34 mouse cellular contexts compared by ENCODE assay signal in genomic region chr10:44170145-44170544, GRCm38 (mm10).
"Had no signal": no experiment of that assay in that cellular context is flagged by ENCODE, and none has a peak within 500 bp of the region (broad histone marks: within the 10 kb centered on the region; RNA-seq: fewer than 3 reads in every experiment).

No protein-coding gene starts in this region.

- DNase-seq: heart, postnatal 10 days; heart, postnatal 14 days; heart, postnatal 36 days; heart, postnatal 4 days; kidney, adult 11 months; kidney, adult 18-20 months; kidney, adult 2 months; kidney, adult 8-10 months; kidney, adult 9 months; kidney, postnatal 10 days; kidney, postnatal 14 days; kidney, postnatal 25 days; kidney, postnatal 36 days; kidney, postnatal 4 days; layer of hippocampus, adult 9-11 months; layer of hippocampus, postnatal 36 days had no signal

- H3K9ac ChIP-seq: heart, embryonic 13.5 days; heart, embryonic 15.5 days; hindbrain, embryonic 12.5 days; hindbrain, embryonic 13.5 days; hindbrain, embryonic 14.5 days; hindbrain, embryonic 15.5 days; intestine, embryonic 15.5 days; kidney, embryonic 15.5 days had no signal

- H3K9me3 ChIP-seq: heart, embryonic 10.5 days; heart, embryonic 13.5 days; heart, embryonic 15.5 days; hindbrain, embryonic 10.5 days; hindbrain, embryonic 12.5 days; hindbrain, embryonic 13.5 days; hindbrain, embryonic 15.5 days; intestine, embryonic 15.5 days; kidney, embryonic 15.5 days had no signal

- ATAC-seq: hindbrain, embryonic 16.5 days; hindbrain, postnatal 0 days; inflammation-experienced regulatory T-cells, adult 6 months; intestine, embryonic 15.5 days; intestine, embryonic 16.5 days; intestine, postnatal 0 days had no signal

- H3K4me1 ChIP-seq: heart, embryonic 10.5 days; heart, embryonic 13.5 days; heart, embryonic 15.5 days; hindbrain, embryonic 10.5 days; hindbrain, embryonic 12.5 days; hindbrain, embryonic 15.5 days; intestine, embryonic 15.5 days; kidney, embryonic 15.5 days had no signal

- H3K4me2 ChIP-seq: heart, embryonic 11.5 days; heart, embryonic 13.5 days; heart, embryonic 15.5 days; hindbrain, embryonic 12.5 days; hindbrain, embryonic 13.5 days; hindbrain, embryonic 14.5 days; hindbrain, embryonic 15.5 days; intestine, embryonic 15.5 days; kidney, embryonic 15.5 days had no signal

- H3K4me3 ChIP-seq: heart, embryonic 10.5 days; heart, embryonic 13.5 days; heart, embryonic 15.5 days; hindbrain, embryonic 10.5 days; hindbrain, embryonic 12.5 days; hindbrain, embryonic 13.5 days; hindbrain, embryonic 15.5 days; intestine, embryonic 15.5 days; kidney, embryonic 15.5 days; layer of hippocampus, adult 2 months had no signal

- H3K27ac ChIP-seq: heart, embryonic 10.5 days; heart, embryonic 13.5 days; heart, embryonic 15.5 days; hindbrain, embryonic 10.5 days; hindbrain, embryonic 12.5 days; hindbrain, embryonic 13.5 days; hindbrain, embryonic 14.5 days; hindbrain, embryonic 15.5 days; hindbrain, postnatal 0 days; intestine, embryonic 15.5 days; kidney, embryonic 15.5 days; kidney, postnatal 0 days; layer of hippocampus, adult 2 months had no signal

- H3K36me3 ChIP-seq: heart, embryonic 10.5 days; heart, embryonic 13.5 days; heart, embryonic 15.5 days; hindbrain, embryonic 10.5 days; hindbrain, embryonic 12.5 days; hindbrain, embryonic 13.5 days; hindbrain, embryonic 15.5 days; intestine, embryonic 15.5 days; kidney, embryonic 15.5 days had no signal

- H3K27me3 ChIP-seq: heart, embryonic 13.5 days; hindbrain, embryonic 12.5 days; hindbrain, embryonic 13.5 days; hindbrain, embryonic 15.5 days; intestine, embryonic 15.5 days had no signal
